10 mouse cellular contexts compared by ENCODE assay signal in the genomic region with DNA sequence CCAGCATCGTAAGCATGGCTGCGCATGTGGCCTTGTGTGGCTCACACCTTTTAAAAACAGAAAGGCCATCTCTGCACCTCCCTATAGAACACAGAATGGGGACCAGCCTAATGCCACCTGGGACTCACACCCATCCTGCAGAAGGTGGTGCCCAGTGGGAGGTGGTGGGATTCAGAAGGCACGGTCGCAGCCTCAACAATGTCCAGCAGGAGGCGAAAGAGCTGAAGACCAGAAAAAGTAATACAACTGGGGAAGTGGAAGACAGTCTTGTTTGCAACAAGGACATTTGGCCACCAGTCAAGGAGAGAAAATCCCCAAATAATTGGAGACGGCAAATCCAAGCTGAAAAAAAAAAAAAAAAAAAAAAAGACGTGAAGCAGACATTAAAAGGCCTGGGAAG. TPM values are rescaled to one million over a fixed set of nuclear protein-coding genes. Genes with fewer than 3 reads are reported as not detected.
DNase-seq lines count a peak whose midpoint lies in the region; ATAC-seq and TF ChIP-seq lines count a peak whose summit lies in the region.
"Had no signal": no experiment of that assay in that cellular context is flagged by ENCODE, and none has a peak within 500 bp of the region (broad histone marks: within the 10 kb centered on the region; RNA-seq: fewer than 3 reads in every experiment).

No protein-coding gene starts in this region.

- peak; percentile 32 for TF ChIP-seq CTCF in forebrain, postnatal 0 days (IDR thresholded peaks at IDR 0.05; ENCODE audit: low read depth)
- TF ChIP-seq CTCF in layer of hippocampus, adult 2 months (conservative IDR thresholded peaks at IDR 0.05), result peak; percentile 64
- TF ChIP-seq CTCF in E14TG2a.4 (conservative IDR thresholded peaks at IDR 0.05; ENCODE audit: low read length), result peak; percentile 66
- 0 out of 2 replicates have a peak, but pooled peaks have one; percentile 13 for TF ChIP-seq CTCF in cortical plate, adult 2 months (IDR thresholded peaks at IDR 0.05; ENCODE audit: extremely low read depth, insufficient read depth, low read length)

- no peak for TF ChIP-seq POLR2A in cortical plate, adult 2 months (IDR thresholded peaks at IDR 0.05; ENCODE audit: extremely low read depth, insufficient read depth, low read length)

- no peaks in the 10 kb centered on the region for H3K36me3 ChIP-seq in forebrain, postnatal 0 days (ENCODE audit: insufficient read depth)
- no peaks in the 10 kb centered on the region for H3K36me3 ChIP-seq in forebrain, embryonic 12.5 days (replicated peaks)
- H3K36me3 ChIP-seq in E14TG2a.4 (ENCODE audit: insufficient read depth, low read length), result no peaks in the 10 kb centered on the region
- H3K36me3 ChIP-seq: forebrain, embryonic 15.5 days had no signal

- H3K4me2 ChIP-seq in forebrain, postnatal 0 days (ENCODE audit: low read depth), result no peak overlapping the region
- H3K4me2 ChIP-seq in forebrain, embryonic 12.5 days, result no peak overlapping the region
- H3K4me2 ChIP-seq: forebrain, embryonic 15.5 days; heart, embryonic 11.5 days had no signal

- H3K4me1 ChIP-seq in forebrain, postnatal 0 days (ENCODE audit: insufficient read depth), result no peaks in the 10 kb centered on the region
- H3K4me1 ChIP-seq in forebrain, embryonic 12.5 days, result no peaks in the 10 kb centered on the region
- H3K4me1 ChIP-seq in E14TG2a.4 (replicated peaks; ENCODE audit: low read depth, low read length), result peaks cover 19% of the 10 kb centered on the region
- H3K4me1 ChIP-seq in cortical plate, adult 2 months (ENCODE audit: control insufficient read depth, insufficient read depth, low read length), result no peaks in the 10 kb centered on the region
- H3K4me1 ChIP-seq: forebrain, embryonic 15.5 days had no signal

- no peak overlapping the region for H3K9ac ChIP-seq in forebrain, postnatal 0 days
- H3K9ac ChIP-seq in forebrain, embryonic 12.5 days, result no peak overlapping the region
- H3K9ac ChIP-seq: forebrain, embryonic 15.5 days had no signal

- ATAC-seq in forebrain, postnatal 0 days, result no peak
- no peak for ATAC-seq in forebrain, embryonic 12.5 days (ENCODE audit: low FRiP score)
- ATAC-seq: forebrain, embryonic 15.5 days had no signal

- 58% methylated on average over 7 of the region's 7 CpGs for WGBS in forebrain, postnatal 0 days
- 63% methylated on average over 7 of the region's 7 CpGs for WGBS in forebrain, embryonic 12.5 days

- H3K4me3 ChIP-seq in forebrain, postnatal 0 days (ENCODE audit: low read depth, low read length), result no peak overlapping the region
- no peak overlapping the region for H3K4me3 ChIP-seq in forebrain, embryonic 12.5 days (replicated peaks)
- no peak overlapping the region for H3K4me3 ChIP-seq in layer of hippocampus, adult 2 months
- H3K4me3 ChIP-seq in E14TG2a.4 (replicated peaks; ENCODE audit: low read length), result no peak overlapping the region
- no peak overlapping the region for H3K4me3 ChIP-seq in cortical plate, adult 2 months (ENCODE audit: insufficient read depth, low read length)
- H3K4me3 ChIP-seq: forebrain, embryonic 15.5 days had no signal

- DNase-seq in forebrain, postnatal 0 days, result no peak
- DNase-seq in layer of hippocampus, adult 2 months (ENCODE audit: low spot score in 2 of 2), result no peak
- DNase-seq in layer of hippocampus, adult 8-10 months (ENCODE audit: low spot score in 2 of 2), result no peak
- DNase-seq in c-Kit-positive CD71-positive TER-119-positive erythroid progenitor cells, embryonic 14.5 days (ENCODE audit: low spot score), result no peak
- no peak for DNase-seq in left cerebral cortex, adult 11 months (ENCODE audit: low spot score)

- no peaks in the 10 kb centered on the region for H3K27me3 ChIP-seq in forebrain, postnatal 0 days (ENCODE audit: insufficient read depth, low read length)
- H3K27me3 ChIP-seq in forebrain, embryonic 12.5 days, result no peaks in the 10 kb centered on the region
- H3K27me3 ChIP-seq in E14TG2a.4 (ENCODE audit: insufficient read depth, low read length), result no peaks in the 10 kb centered on the region
- H3K27me3 ChIP-seq: forebrain, embryonic 15.5 days had no signal

- no peak overlapping the region for H3K27ac ChIP-seq in forebrain, postnatal 0 days (ENCODE audit: low read depth, low read length)
- no peak overlapping the region for H3K27ac ChIP-seq in forebrain, embryonic 12.5 days
- H3K27ac ChIP-seq in layer of hippocampus, adult 2 months, result no peak overlapping the region
- H3K27ac ChIP-seq in cortical plate, adult 2 months (ENCODE audit: insufficient read depth, low read length), result no peak overlapping the region
- H3K27ac ChIP-seq: forebrain, embryonic 15.5 days had no signal

- H3K9me3 ChIP-seq in forebrain, postnatal 0 days (ENCODE audit: low read length), result no peaks in the 10 kb centered on the region
- no peaks in the 10 kb centered on the region for H3K9me3 ChIP-seq in forebrain, embryonic 12.5 days
- H3K9me3 ChIP-seq in E14TG2a.4 (ENCODE audit: low read length), result 0 out of 2 replicates have a peak, but pooled peaks cover 5% of the 10 kb centered on the region
- H3K9me3 ChIP-seq: forebrain, embryonic 15.5 days had no signal

RNA-seq across cellular contexts. Expression of a gene that starts 35.8 kb away (rescaled TPM):
- 2.3 and 5.3 TPM in 2 replicates for total RNA-seq in forebrain, postnatal 0 days (2014; rRNA removed)
- 0.59 and 1.1 TPM in 2 replicates for polyA plus RNA-seq in forebrain, postnatal 0 days (2015; fragmentation: Nextera tagmentation; extraction: Ambion mirVana)
- polyA plus RNA-seq in forebrain, embryonic 12.5 days (2016; fragmentation: Nextera tagmentation; extraction: Ambion mirVana), result 0.08 and 0.41 TPM in 2 replicates
- under 1 TPM; 0.79 to 0.81 TPM for total RNA-seq in layer of hippocampus, adult 2 months (2021)
- 1 to 10 TPM in 2 of 4 experiments, under 1 TPM in 2; 0.86 to 2.8 (median 1.0) TPM for total RNA-seq in layer of hippocampus, adult 8-10 months (2022)
- polyA plus RNA-seq in cortical plate, adult 2 months (2012; rRNA removed), result 5.4 and 6.4 TPM in 2 replicates

Comparison
In these comparisons a context has a peak if more than half of its experiments do, and no peak if none do; other contexts are left out.
1. CTCF ChIP-seq: peak in every context shown above with its lines; median percentile 66 in E14TG2a.4; 64 in layer of hippocampus, adult 2 months; 32 in forebrain, postnatal 0 days; 13 in cortical plate, adult 2 months.